Mouse (Mus musculus) lung, postnatal 0 days (tissue): ENCODE measurements around the gene Mllt3. TPM values are rescaled to one million over a fixed set of nuclear protein-coding genes. Genes with fewer than 3 reads are reported as not detected.
A peak's percentile ranks its signal among the peaks of the same experiment; 100 is the strongest.

ENCODE experiments used
- ATAC-seq: fragments of 200-750 bp; cut with Nextera tagmentation; 2 replicates; pipeline ENCODE4 v1.8.0; 2017; ENCODE audit warnings: moderate library complexity
- DNase-seq: peaks from one replicate; pipeline ENCODE4 v3.0.0-alpha.2; 2016; ENCODE audit warnings: low spot score
- H3K27ac ChIP-seq: fragments of 300-500 bp; sonication (generic); 2 replicates; pipeline ENCODE4 v1.5.1; 2014; ENCODE audit warnings: antibody characterized with exemption, mild to moderate bottlenecking, low read length, mixed read lengths
- H3K27me3 ChIP-seq: fragments of 300-500 bp; sonication (generic); replicated peaks from 2 replicates; pipeline ENCODE4 v1.6.1; 2014; ENCODE audit warnings: low read length, mixed read lengths; ENCODE audit not compliant: insufficient read depth
- H3K36me3 ChIP-seq: fragments of 300-500 bp; sonication (generic); 2 replicates; pipeline ENCODE4 v1.6.1; 2014; ENCODE audit warnings: low read length, mixed read lengths; ENCODE audit not compliant: insufficient read depth
- H3K4me1 ChIP-seq: fragments of 300-500 bp; sonication (generic); 2 replicates; pipeline ENCODE4 v1.6.1; 2014; ENCODE audit warnings: antibody characterized with exemption, low read depth, low read length, mixed read lengths; ENCODE audit not compliant: insufficient read depth
- H3K4me2 ChIP-seq: fragments of 300-500 bp; sonication (generic); replicated peaks from 2 replicates; pipeline ENCODE4 v1.6.1; 2014; ENCODE audit warnings: low read depth, mild to moderate bottlenecking, low read length, moderate library complexity, mixed read lengths
- H3K4me3 ChIP-seq: fragments of 300-500 bp; sonication (generic); 2 replicates; pipeline ENCODE4 v1.5.1; 2014; ENCODE audit warnings: low read depth, low read length
- H3K9ac ChIP-seq: fragments of 300-500 bp; sonication (generic); replicated peaks from 2 replicates; pipeline ENCODE4 v1.6.1; 2014; ENCODE audit warnings: low read depth, mild to moderate bottlenecking
- H3K9me3 ChIP-seq: fragments of 300-500 bp; sonication (generic); 2 replicates; pipeline ENCODE4 v1.6.1; 2016; ENCODE audit warnings: low read length, mixed read lengths
- CTCF ChIP-seq: IDR thresholded peaks from 2 replicates; pipeline ENCODE4 v1.5.1; 2016; ENCODE audit warnings: antibody characterized with exemption, mild to moderate bottlenecking
- EP300 ChIP-seq: IDR thresholded peaks from 2 replicates; pipeline ENCODE4 v1.6.1; 2016; ENCODE audit warnings: antibody characterized with exemption, mild to moderate bottlenecking, control low read depth
- WGBS: fragments of 180-500 bp; shearing (Covaris S2); extraction: QIAGEN DNeasy Blood & Tissue Kit; methylation state at CpG from one replicate; pipeline ENCODE4 v1.1.7; 2014; 5-methylcytosine and 5-hydroxymethylcytosine counted together
- polyA plus RNA-seq: library from polyadenylated mRNA; unstranded; fragments of >200 nt; fragmentation: Nextera tagmentation; extraction: Ambion mirVana; gene quantifications from 2 replicates; pipeline ENCODE4 v1.2.1, GENCODE M21; 2015

Mllt3 gene
- polyA plus RNA-seq, 1 experiment from 2014 or later = 32.7 TPM

GRCm38 (mm10) chr4:88031211-88032150 is 1.7 kb downstream of the Mllt3 start:
- Histone ChIP-seq H3K9ac (peak overlapping the region; percentile 62), H3K4me1 (peaks cover 4% of the 10 kb centered on the region; the same call in 1 of the 2 replicates), H3K9me3 (no peaks in the 10 kb centered on the region), H3K36me3 (no peaks in the 10 kb centered on the region), H3K4me2 (peak overlapping the region; percentile 96), H3K27ac (peak overlapping the region; percentile 83), H3K4me3 (peak overlapping the region; percentile 81), H3K27me3 (no peaks in the 10 kb centered on the region)
- ATAC-seq = no peak
- TF ChIP-seq EP300 (no peak), CTCF (no peak)
- DNase-seq = peak; percentile 58
- WGBS = under 1% methylated on average over 75 of the region's 84 CpGs

GRCm38 (mm10) chr4:88023567-88023966 is 9.6 kb downstream of the Mllt3 start:
- Histone ChIP-seq H3K9me3 (no peaks in the 10 kb centered on the region), H3K36me3 (no peaks in the 10 kb centered on the region), H3K9ac (no peak overlapping the region), H3K27me3 (no peaks in the 10 kb centered on the region), H3K4me3 (no peak overlapping the region), H3K4me2 (no peak overlapping the region), H3K27ac (no peak overlapping the region), H3K4me1 (no peaks in the 10 kb centered on the region)
- 75% methylated on average over 5 of the region's 5 CpGs for WGBS
- no peak for ATAC-seq
- no peak for DNase-seq
- no peak for TF ChIP-seq EP300
- TF ChIP-seq CTCF = no peak

GRCm38 (mm10) chr4:88022623-88023022 is 10.5 kb downstream of the Mllt3 start:
- Histone ChIP-seq H3K4me3 (no peak overlapping the region), H3K27me3 (no peaks in the 10 kb centered on the region), H3K4me1 (no peaks in the 10 kb centered on the region), H3K9ac (no peak overlapping the region), H3K27ac (no peak overlapping the region), H3K9me3 (no peaks in the 10 kb centered on the region), H3K4me2 (no peak overlapping the region), H3K36me3 (no peaks in the 10 kb centered on the region)
- WGBS = 11% methylated on average over 1 of the region's 1 CpGs
- ATAC-seq (no peak), DNase-seq (no peak)
- peak; percentile 61 for TF ChIP-seq CTCF
- TF ChIP-seq EP300 = no peak

- no peaks in the 10 kb centered on the region for H3K4me1 ChIP-seq
- no peak for ATAC-seq
These were observed 12.7 kb downstream of the Mllt3 start for GRCm38 (mm10) chr4:88020421-88020820.

GRCm38 (mm10) chr4:88019645-88020044 is 13.5 kb downstream of the Mllt3 start:
- Histone ChIP-seq H3K9ac (no peak overlapping the region), H3K36me3 (no peaks in the 10 kb centered on the region), H3K4me2 (no peak overlapping the region), H3K27ac (no peak overlapping the region), H3K4me1 (no peaks in the 10 kb centered on the region; the same call in 1 of the 2 replicates), H3K4me3 (no peak overlapping the region), H3K27me3 (no peaks in the 10 kb centered on the region), H3K9me3 (no peaks in the 10 kb centered on the region)
- no peak for ATAC-seq
- TF ChIP-seq EP300 (no peak), CTCF (no peak)
- DNase-seq = no peak
- 80% methylated on average over 4 of the region's 4 CpGs for WGBS

More at GRCm38 (mm10) chr4:88020421-88020820, 12.7 kb downstream of the Mllt3 start:
- DNase-seq = no peak
- H3K4me3 ChIP-seq = no peak overlapping the region
- H3K9me3 ChIP-seq = no peaks in the 10 kb centered on the region
- WGBS = 76% methylated on average over 5 of the region's 5 CpGs
- H3K9ac ChIP-seq = no peak overlapping the region
- H3K27me3 ChIP-seq = no peaks in the 10 kb centered on the region
- TF ChIP-seq EP300 = no peak
- TF ChIP-seq CTCF = no peak
- H3K4me2 ChIP-seq = no peak overlapping the region
- no peak overlapping the region for H3K27ac ChIP-seq
- H3K36me3 ChIP-seq = no peaks in the 10 kb centered on the region

- H3K4me2 ChIP-seq = peak overlapping the region; percentile 22
- 37% methylated on average over 18 of the region's 18 CpGs for WGBS
- H3K4me1 ChIP-seq = no peaks in the 10 kb centered on the region; the same call in 1 of the 2 replicates
- H3K27me3 ChIP-seq = no peaks in the 10 kb centered on the region
- ATAC-seq = no peak
- no peak overlapping the region for H3K9ac ChIP-seq
- no peak for TF ChIP-seq EP300
- no peak for TF ChIP-seq CTCF
- peak; percentile 66 for DNase-seq
- no peaks in the 10 kb centered on the region for H3K36me3 ChIP-seq
- H3K4me3 ChIP-seq = no peak overlapping the region
- H3K9me3 ChIP-seq = no peaks in the 10 kb centered on the region
- no peak overlapping the region for H3K27ac ChIP-seq
These were observed 15.5 kb downstream of the Mllt3 start for GRCm38 (mm10) chr4:88017452-88018350.
